Mouse (Mus musculus): ENCODE results near the gene Gjb6. TPM values are rescaled to one million over a fixed set of nuclear protein-coding genes. Genes with fewer than 3 reads are reported as not detected.

Gjb6 gene
- total RNA-seq, 2 experiments from 2014 or later, result 114 to 125 TPM

DNA sequence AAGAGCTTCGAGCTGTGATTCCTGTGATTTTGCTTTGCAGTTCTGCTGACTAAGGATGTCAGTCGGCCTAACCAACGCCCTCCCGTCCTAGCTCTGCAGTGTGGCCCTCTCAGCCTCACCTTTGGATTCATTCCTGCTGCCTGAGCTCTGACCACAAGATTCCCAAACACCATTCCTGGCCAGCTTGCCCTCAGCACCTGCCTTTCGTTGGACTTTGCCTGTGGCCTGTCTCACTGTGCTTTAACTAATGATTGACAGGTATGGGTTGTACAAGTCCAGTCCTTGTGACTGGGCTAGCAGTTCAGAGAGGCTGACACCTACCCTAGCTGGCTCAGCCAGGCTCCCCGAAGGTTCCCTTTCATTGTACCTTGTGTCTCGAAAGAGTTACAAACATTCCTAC, 44.3 kb downstream of the Gjb6 start:
- no peak for DNase-seq (ENCODE audit: low spot score in 2 of 2)

DNA sequence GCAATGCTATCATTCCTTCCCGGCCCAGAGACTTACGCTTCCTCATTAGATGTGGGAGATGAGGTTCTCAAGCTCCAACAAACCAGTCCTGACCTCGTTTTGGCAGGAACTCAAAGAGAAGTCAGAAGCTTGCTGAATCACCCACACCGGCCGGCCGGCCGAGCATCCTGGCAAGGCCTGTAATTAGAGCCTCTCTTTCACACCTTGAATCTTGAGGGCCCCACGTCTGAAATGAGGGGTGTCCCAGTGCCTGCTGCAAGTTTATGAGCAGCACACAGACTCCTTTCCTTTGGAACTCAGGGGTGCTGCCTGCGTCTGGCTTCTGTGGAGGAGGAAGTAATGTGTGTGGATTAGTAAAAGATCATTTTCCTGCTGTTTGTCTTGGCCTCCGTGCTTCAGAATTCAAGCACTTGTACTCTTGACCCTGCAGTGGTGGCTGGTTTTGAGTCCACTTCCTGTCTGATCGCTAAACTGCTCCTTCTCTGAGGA, 49.2 kb downstream of the Gjb6 start:
- no peak for DNase-seq (ENCODE audit: low spot score in 2 of 2)

DNA sequence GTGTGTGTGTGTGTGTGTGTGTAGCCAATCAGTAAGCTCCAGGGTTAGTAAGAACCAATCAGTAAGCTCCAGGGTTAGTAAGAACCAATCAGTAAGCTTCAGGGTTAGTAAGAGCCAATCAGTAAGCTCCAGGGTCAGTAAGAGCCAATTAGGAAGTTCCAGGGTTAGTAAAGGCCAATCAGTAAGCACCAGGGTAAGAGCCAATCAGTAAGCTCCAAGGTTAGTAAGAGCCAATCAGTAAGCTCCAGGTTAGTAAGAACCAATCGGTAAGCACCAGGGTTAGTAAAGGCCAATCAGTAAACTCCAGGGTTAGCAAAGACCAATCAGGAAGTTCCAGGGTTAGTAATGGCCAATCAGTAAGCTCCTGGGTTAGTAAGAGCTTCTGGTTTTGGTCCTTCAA, 50.5 kb downstream of the Gjb6 start:
- DNase-seq (ENCODE audit: low spot score in 2 of 2), result no peak

DNA sequence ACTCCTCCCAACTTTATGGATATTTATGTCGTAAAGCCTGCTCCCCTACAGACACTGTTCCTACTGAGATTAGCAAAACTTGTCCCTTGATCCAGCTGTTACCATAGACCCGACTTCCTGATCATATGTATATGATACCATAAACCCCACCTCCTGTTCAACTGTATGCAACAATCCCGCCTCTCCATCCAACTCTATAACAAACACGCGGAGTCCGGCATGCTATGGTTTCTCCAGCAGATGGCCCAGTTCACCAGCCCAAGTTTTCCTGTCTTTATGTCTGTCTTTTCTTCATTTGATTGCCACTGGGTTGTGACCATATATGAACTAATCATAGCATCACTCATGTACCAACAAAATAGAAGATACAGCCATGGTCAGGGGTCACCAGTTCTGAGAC, 57.9 kb downstream of the Gjb6 start:
- DNase-seq (ENCODE audit: low spot score in 2 of 2), result no peak

Other genes with a start within 250 kb of the Gjb6 start
- 10 to 100 TPM; 89.1 to 91.8 TPM for gene Zmym2, start 247.0 kb downstream of the Gjb6 start, total RNA-seq (2021)
- gene Gja3, start 75.5 kb downstream of the Gjb6 start, total RNA-seq (2021), result under 1 TPM; 0.30 to 0.84 TPM
- 1 to 10 TPM; 6.4 to 8.3 TPM for gene Gjb2, start 28.9 kb downstream of the Gjb6 start, total RNA-seq (2021)
- 1 to 10 TPM; 1.4 to 1.5 TPM for gene Gm4491, start 17.7 kb downstream of the Gjb6 start, total RNA-seq (2021)

Data from layer of hippocampus, adult 18-20 months (tissue).